Mouse (Mus musculus) heart, postnatal 0 days (tissue): ENCODE results near the gene Alas2.

Experiments
- CTCF ChIP-seq: IDR thresholded peaks from 2 replicates; pipeline ENCODE4 v1.5.1; 2016; ENCODE audit warnings: antibody characterized with exemption, control low read depth, low read depth
- EP300 ChIP-seq: IDR thresholded peaks from 2 replicates; pipeline ENCODE4 v1.6.1; 2016; ENCODE audit warnings: antibody characterized with exemption, low read depth

DNA sequence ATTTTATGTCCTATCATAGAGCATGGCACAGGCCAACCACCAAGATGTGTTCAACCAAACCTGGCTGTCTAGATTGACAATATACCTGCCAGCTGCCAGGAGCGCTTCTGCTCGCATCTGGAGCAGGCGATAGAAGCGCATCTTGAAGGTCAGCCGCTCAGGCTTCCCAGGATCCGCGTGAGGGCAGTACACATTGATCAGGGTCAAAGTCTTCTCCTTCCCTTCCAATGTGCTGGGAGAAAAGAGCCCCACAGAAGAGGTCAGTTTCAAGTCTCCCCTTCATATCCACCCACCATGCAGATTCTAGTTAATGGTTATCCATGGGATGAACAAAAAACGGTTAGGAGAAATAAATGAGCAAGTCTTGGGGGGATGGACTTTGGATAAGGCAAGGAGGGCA is 37.9 kb downstream of the Alas2 start:
- no peak for TF ChIP-seq CTCF
- TF ChIP-seq EP300: no peak
